Mouse (Mus musculus): ENCODE data around the gene Tex33. TPM values are rescaled to one million over a fixed set of nuclear protein-coding genes. Genes with fewer than 3 reads are reported as not detected.
A peak's percentile ranks its signal among the peaks of the same experiment; 100 is the strongest.

The Tex33 gene
- polyA plus RNA-seq, 1 experiment = not detected

DNA sequence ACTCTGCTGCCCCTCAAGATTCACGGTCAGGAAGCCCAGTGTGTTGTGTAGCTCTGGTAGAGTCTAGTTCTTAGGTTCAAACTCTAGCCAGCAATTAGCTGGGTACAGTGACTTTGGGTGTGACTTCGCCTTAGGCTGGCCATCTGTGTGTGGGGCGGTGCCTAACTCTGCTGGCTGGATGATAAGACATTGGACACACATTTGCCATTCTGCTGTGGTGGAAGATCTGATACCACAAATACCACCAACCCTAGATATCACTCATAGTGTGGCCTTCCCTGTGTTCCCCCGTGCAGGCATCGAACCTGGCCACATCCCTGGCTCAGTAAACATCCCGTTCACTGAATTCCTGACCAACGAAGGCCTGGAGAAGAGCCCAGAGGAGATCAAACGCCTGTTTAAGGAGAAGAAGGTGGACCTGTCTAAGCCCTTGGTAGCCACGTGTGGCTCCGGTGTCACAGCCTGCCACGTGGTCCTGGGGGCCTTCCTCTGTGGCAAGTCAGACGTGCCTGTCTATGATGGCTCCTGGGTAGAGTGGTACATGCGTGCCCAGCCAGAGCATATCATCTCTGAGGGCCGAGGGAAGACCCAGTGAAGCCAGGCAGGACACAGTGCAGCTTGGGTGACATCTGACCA, 17.5 kb upstream of the Tex33 start:
- no peak for TF ChIP-seq POLR2A (IDR thresholded peaks at IDR 0.05; ENCODE audit: borderline replicate concordance, extremely low read depth, insufficient read depth, insufficient read length, poor library complexity, severe bottlenecking)
- no peak for TF ChIP-seq CTCF (IDR thresholded peaks at IDR 0.05; ENCODE audit: borderline replicate concordance, extremely low read depth, insufficient read depth, insufficient read length)
- no peak for DNase-seq (ENCODE audit: low read depth)

DNA sequence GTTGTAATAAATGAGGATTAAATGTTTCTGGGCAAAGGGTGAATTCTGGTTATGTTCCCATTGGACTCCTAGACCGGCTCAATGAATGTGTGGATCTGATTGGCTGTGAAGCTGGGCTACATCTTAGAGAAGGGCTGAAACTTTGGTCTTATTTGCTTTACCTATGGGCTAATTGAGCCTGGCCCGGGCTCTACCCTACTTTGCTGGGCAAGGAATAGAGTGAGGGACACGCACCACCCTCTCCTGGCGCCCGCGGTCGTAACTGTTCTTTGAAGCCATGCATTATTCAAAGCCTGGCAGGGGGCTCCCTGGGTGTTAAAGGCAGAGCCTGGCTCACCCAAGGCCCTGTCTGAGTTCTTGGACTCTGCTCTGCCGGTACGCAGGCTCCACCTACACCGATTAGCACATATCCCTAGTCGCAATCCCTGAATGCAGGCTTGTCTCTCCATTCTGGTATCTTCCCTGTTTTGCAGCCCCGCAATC, 13.9 kb upstream of the Tex33 start:
- no peak for TF ChIP-seq POLR2A (IDR thresholded peaks at IDR 0.05; ENCODE audit: borderline replicate concordance, extremely low read depth, insufficient read depth, insufficient read length, poor library complexity, severe bottlenecking)
- TF ChIP-seq CTCF (IDR thresholded peaks at IDR 0.05; ENCODE audit: borderline replicate concordance, extremely low read depth, insufficient read depth, insufficient read length) = no peak
- DNase-seq (ENCODE audit: low read depth) = peak; percentile 4

GRCm38 (mm10) chr15:78406293-78406934, 10.7 kb upstream of the Tex33 start, which contains the start of gene Mpst:
Gene Mpst (plus strand): TSS chr15:78406416.
- TF ChIP-seq CTCF (IDR thresholded peaks at IDR 0.05; ENCODE audit: borderline replicate concordance, extremely low read depth, insufficient read depth, insufficient read length) (no peak), POLR2A (IDR thresholded peaks at IDR 0.05; ENCODE audit: borderline replicate concordance, extremely low read depth, insufficient read depth, insufficient read length, poor library complexity, severe bottlenecking) (peak; percentile 38; the same call in 1 of the 2 replicates)

GRCm38 (mm10) chr15:78405517-78406211, 10.0 kb upstream of the Tex33 start, which contains the start of gene Tst:
Gene Tst (minus strand): TSS chr15:78405907.
- peak; percentile 97 for DNase-seq (ENCODE audit: low read depth)
- TF ChIP-seq CTCF (IDR thresholded peaks at IDR 0.05; ENCODE audit: borderline replicate concordance, extremely low read depth, insufficient read depth, insufficient read length) (no peak), POLR2A (IDR thresholded peaks at IDR 0.05; ENCODE audit: borderline replicate concordance, extremely low read depth, insufficient read depth, insufficient read length, poor library complexity, severe bottlenecking) (0 out of 2 replicates have a peak, but pooled peaks have one; percentile 14)

More at GRCm38 (mm10) chr15:78406293-78406934, 10.7 kb upstream of the Tex33 start, which contains the start of gene Mpst:
- DNase-seq (ENCODE audit: low read depth) = peak; percentile 95

GRCm38 (mm10) chr15:78405098-78405497, 9.4 kb upstream of the Tex33 start:
- TF ChIP-seq POLR2A (IDR thresholded peaks at IDR 0.05; ENCODE audit: borderline replicate concordance, extremely low read depth, insufficient read depth, insufficient read length, poor library complexity, severe bottlenecking) = no peak
- no peak for TF ChIP-seq CTCF (IDR thresholded peaks at IDR 0.05; ENCODE audit: borderline replicate concordance, extremely low read depth, insufficient read depth, insufficient read length)
- DNase-seq (ENCODE audit: low read depth) = no peak

DNA sequence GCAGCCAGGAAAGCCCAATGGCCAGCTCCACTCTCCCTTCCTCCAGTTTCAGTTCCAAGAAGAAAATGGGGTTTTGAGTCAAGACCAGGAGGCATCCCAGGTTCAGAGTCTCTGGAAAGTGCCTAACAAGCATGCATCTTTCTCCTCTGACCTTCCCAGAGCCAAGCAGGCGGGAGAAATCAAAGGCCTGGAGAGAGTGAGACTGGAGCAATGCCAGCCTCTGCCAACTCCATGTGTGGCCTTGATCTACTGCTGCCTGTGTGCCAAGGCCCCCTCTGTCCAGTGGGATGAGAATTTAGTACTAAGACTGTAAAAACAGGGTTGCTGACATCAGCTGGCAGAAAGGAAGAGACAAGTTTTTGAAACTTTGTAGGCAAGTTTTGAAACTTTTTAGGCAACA, 8.2 kb upstream of the Tex33 start:
- TF ChIP-seq POLR2A (IDR thresholded peaks at IDR 0.05; ENCODE audit: borderline replicate concordance, extremely low read depth, insufficient read depth, insufficient read length, poor library complexity, severe bottlenecking) (no peak), CTCF (IDR thresholded peaks at IDR 0.05; ENCODE audit: borderline replicate concordance, extremely low read depth, insufficient read depth, insufficient read length) (no peak)
- DNase-seq (ENCODE audit: low read depth) = peak; percentile 81

DNA sequence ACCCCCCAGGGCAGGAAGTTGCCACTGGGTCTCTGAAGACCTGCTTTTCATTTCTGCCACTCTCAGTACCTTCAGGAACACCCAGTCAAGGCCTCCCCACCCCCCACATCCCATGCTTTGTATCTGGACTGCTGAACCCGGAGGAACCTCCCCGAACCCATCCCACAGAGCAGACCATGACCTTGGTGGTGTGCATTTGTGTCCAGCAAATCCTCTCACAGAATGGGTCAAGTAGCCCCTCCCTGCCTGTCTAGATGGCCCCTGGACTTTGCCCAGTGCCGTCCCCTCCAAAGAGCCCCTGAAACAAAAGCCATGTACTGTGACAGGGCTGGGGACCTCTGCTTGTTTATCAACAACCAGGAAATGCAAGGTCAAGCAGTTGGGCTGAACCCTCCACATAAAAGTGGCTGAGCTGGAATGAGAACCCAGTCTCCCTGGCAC, 7.6 kb upstream of the Tex33 start:
- TF ChIP-seq CTCF (IDR thresholded peaks at IDR 0.05; ENCODE audit: borderline replicate concordance, extremely low read depth, insufficient read depth, insufficient read length) (no peak), POLR2A (IDR thresholded peaks at IDR 0.05; ENCODE audit: borderline replicate concordance, extremely low read depth, insufficient read depth, insufficient read length, poor library complexity, severe bottlenecking) (no peak)
- DNase-seq (ENCODE audit: low read depth) = no peak

DNA sequence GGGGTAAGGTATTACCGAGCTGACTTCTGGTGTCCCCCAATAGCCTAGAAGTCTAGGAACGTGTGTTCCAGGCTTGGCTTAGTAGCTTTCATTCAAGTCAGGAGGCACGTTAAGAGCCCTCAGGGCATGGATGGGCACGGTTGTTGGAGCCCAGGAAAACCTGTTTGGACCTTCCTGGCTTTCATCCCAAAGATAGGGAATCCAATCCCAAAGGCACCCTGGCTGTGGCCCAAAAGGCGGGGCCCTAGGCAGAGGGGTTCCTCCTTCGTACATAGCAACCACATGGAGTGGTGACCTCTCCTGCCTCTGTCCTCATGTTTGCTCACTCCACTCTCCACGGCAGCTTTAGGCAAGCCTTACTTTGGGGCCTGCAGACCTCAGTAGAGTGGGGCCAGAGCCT, 6.7 kb upstream of the Tex33 start:
- TF ChIP-seq CTCF (IDR thresholded peaks at IDR 0.05; ENCODE audit: borderline replicate concordance, extremely low read depth, insufficient read depth, insufficient read length) (no peak), POLR2A (IDR thresholded peaks at IDR 0.05; ENCODE audit: borderline replicate concordance, extremely low read depth, insufficient read depth, insufficient read length, poor library complexity, severe bottlenecking) (no peak)
- no peak for DNase-seq (ENCODE audit: low read depth)

- no peak for TF ChIP-seq CTCF (IDR thresholded peaks at IDR 0.05; ENCODE audit: borderline replicate concordance, extremely low read depth, insufficient read depth, insufficient read length)
- TF ChIP-seq POLR2A (IDR thresholded peaks at IDR 0.05; ENCODE audit: borderline replicate concordance, extremely low read depth, insufficient read depth, insufficient read length, poor library complexity, severe bottlenecking) = no peak
- DNase-seq (ENCODE audit: low read depth) = peak; percentile 50
Measured at GRCm38 (mm10) chr15:78401921-78402320, 6.2 kb upstream of the Tex33 start.

- no peak for DNase-seq (ENCODE audit: low read depth)
Measured at GRCm38 (mm10) chr15:78401345-78401744, 5.6 kb upstream of the Tex33 start.

GRCm38 (mm10) chr15:78390855-78391254, 4.9 kb downstream of the Tex33 start:
- TF ChIP-seq POLR2A (IDR thresholded peaks at IDR 0.05; ENCODE audit: borderline replicate concordance, extremely low read depth, insufficient read depth, insufficient read length, poor library complexity, severe bottlenecking) = no peak
- DNase-seq (ENCODE audit: low read depth) = no peak

More at GRCm38 (mm10) chr15:78401345-78401744, 5.6 kb upstream of the Tex33 start:
- TF ChIP-seq CTCF (IDR thresholded peaks at IDR 0.05; ENCODE audit: borderline replicate concordance, extremely low read depth, insufficient read depth, insufficient read length) = no peak
- no peak for TF ChIP-seq POLR2A (IDR thresholded peaks at IDR 0.05; ENCODE audit: borderline replicate concordance, extremely low read depth, insufficient read depth, insufficient read length, poor library complexity, severe bottlenecking)
